Mouse (Mus musculus) hindbrain, embryonic 14.5 days (tissue): ENCODE measurements around the gene Gas2l1. TPM values are rescaled to one million over a fixed set of nuclear protein-coding genes. Genes with fewer than 3 reads are reported as not detected.
"Not testable (repeated sequence)": the region's sequence is repeated elsewhere in the genome, so short reads cannot be mapped to it uniquely, and the experiment has no call there.

ENCODE experiments used
- ATAC-seq: fragments of 200-750 bp; cut with Nextera tagmentation; 2 replicates; pipeline ENCODE4 v1.8.0; 2017; ENCODE audit warnings: moderate number of reproducible peaks, mild to moderate bottlenecking, moderate TSS enrichment, moderate library complexity; ENCODE audit not compliant: low FRiP score
- DNase-seq: peaks from one replicate; pipeline ENCODE4 v3.0.0-alpha.2; 2015; ENCODE audit warnings: low spot score
- H3K27ac ChIP-seq: fragments of 300-500 bp; sonication (generic); 2 replicates; pipeline ENCODE4 v1.5.1; 2014; ENCODE audit warnings: mild to moderate bottlenecking, moderate library complexity
- H3K27me3 ChIP-seq: fragments of 300-500 bp; sonication (generic); 2 replicates; pipeline ENCODE4 v1.6.1; 2014; ENCODE audit warnings: mild to moderate bottlenecking, low read length, mixed read lengths; ENCODE audit not compliant: control insufficient read depth, insufficient read depth
- H3K36me3 ChIP-seq: fragments of 300-500 bp; sonication (generic); replicated peaks from 2 replicates; pipeline ENCODE4 v1.6.1; 2014; ENCODE audit not compliant: control insufficient read depth, insufficient read depth
- H3K4me1 ChIP-seq: fragments of 300-500 bp; sonication (generic); replicated peaks from 2 replicates; pipeline ENCODE4 v1.6.1; 2014; ENCODE audit warnings: antibody characterized with exemption, low read length, mixed read lengths; ENCODE audit not compliant: control insufficient read depth, insufficient read depth
- H3K4me2 ChIP-seq: fragments of 300-500 bp; sonication (generic); replicated peaks from 2 replicates; pipeline ENCODE4 v1.6.1; 2014; ENCODE audit warnings: mild to moderate bottlenecking, moderate library complexity
- H3K4me3 ChIP-seq: fragments of 300-500 bp; sonication (generic); replicated peaks from 2 replicates; pipeline ENCODE4 v1.5.1; 2014; ENCODE audit warnings: mild to moderate bottlenecking, low read length
- H3K9ac ChIP-seq: fragments of 300-500 bp; sonication (generic); 2 replicates; pipeline ENCODE4 v1.6.1; 2014
- H3K9me3 ChIP-seq: fragments of 300-500 bp; sonication (generic); 2 replicates; pipeline ENCODE4 v1.6.1; 2016; ENCODE audit warnings: low read length; ENCODE audit not compliant: control insufficient read depth
- WGBS: fragments of 180-500 bp; shearing (Covaris S2); extraction: QIAGEN DNeasy Blood & Tissue Kit; methylation state at CpG from one replicate; pipeline ENCODE4 v1.1.7; 2014; 5-methylcytosine and 5-hydroxymethylcytosine counted together
- polyA plus RNA-seq: library from polyadenylated mRNA; unstranded; fragments of >200 nt; fragmentation: Nextera tagmentation; extraction: Ambion mirVana; gene quantifications from 2 replicates; pipeline ENCODE4 v1.2.1, GENCODE M21; 2014

Gas2l1 gene
- polyA plus RNA-seq, 1 experiment from 2014 or later, result 24.9 TPM

DNA sequence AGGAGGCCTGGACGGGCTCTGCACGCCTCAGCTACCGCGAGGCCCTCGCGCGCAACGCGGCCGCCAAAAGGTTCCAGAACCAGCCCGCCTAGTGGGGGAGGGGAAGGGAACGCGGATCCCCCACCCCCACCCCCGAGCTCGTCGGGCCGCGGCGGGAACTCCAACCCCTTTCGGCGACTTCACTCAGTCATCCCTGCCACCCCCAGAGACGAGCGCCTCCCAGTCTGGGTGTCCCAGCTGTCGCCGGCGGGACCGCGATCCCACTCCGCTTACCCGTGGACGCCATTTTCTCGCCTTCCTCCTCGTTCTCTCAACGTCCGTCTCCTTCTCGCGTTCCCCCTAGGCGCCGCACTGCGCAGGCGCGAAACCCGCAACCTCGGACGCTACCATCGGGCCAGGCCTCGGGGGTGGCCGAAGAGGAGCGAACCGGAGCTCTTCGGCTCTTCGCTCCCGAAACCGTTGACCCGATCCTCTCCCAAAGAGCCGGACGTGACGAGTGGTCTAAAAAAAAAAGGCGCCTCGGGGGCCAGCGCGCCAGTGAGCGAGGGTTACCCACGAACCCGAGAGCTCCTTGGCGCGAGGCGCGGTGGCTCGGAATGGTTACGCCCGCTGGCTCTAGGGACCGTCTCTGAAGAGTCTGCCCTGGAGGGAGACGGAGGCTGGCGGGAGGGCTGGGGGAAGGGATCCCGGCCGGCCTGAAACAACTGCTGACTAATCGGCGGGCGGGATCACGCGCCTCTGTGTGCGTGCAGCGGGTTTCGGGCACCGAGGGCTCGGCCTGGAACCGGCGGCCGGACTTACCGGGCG lies 33.8 kb upstream of the Gas2l1 start, which contains the start of the genes Rhbdd3 and Ewsr1:
TSS of gene Rhbdd3 (plus strand) at position 191 of the 807 bp plus-strand sequence.
TSS of gene Ewsr1 (minus strand) at position 531 of the 807 bp plus-strand sequence.
- no peaks in the 10 kb centered on the region for H3K27me3 ChIP-seq
- peaks cover 35% of the 10 kb centered on the region for H3K4me1 ChIP-seq
- ATAC-seq (peak; percentile 91), DNase-seq (peak; percentile 98)
- peaks cover 20% of the 10 kb centered on the region for H3K36me3 ChIP-seq
- peak within 1 kb of the TSS; percentile 99 for H3K4me3 ChIP-seq
- under 1% methylated on average over 86 of the region's 92 CpGs for whole genome bisulfite sequencing
- peak within 1 kb of the TSS; percentile 98 for H3K9ac ChIP-seq
- peak within 1 kb of the TSS; percentile 87 for H3K4me2 ChIP-seq
- peak within 1 kb of the TSS; percentile 99 for H3K27ac ChIP-seq
- no peaks in the 10 kb centered on the region for H3K9me3 ChIP-seq

DNA sequence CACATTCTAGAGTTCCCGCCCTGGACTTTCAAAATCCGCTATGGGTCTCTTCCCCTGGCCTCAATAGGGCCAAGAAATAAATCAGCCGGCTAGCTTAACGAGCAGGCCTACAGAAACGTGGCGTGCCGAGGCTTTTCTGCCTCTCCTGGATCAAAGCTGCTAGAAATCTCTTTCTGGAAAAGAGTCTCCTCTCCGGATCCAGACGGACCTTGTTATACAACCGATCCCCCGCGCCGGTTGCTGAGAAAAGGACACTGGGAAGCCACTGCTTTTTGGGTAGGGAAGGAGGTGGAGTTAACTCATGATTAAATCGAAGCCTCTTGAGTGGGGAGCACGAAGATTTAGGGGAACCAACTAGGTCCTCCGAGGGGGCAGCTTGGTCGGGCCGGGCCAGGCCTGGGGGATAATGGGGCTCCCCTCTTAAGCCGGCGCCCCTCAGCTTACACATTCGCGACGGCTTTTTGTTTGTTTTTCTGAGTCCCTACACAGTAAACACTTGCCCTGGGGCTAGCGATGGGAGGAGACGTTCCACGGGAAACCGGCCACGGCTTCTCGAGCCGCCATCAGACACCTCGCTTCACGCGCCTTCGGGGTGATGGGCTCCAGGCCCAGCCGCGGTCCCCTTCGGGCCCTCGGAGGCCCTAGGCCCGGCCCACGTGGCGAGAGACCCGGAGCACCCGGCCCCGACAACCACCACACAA lies 33.1 kb upstream of the Gas2l1 start:
- peak overlapping the region; percentile 99 for H3K4me3 ChIP-seq
- peak overlapping the region; percentile 99 for H3K27ac ChIP-seq
- H3K36me3 ChIP-seq, result peaks cover 16% of the 10 kb centered on the region
- H3K4me1 ChIP-seq, result peaks cover 35% of the 10 kb centered on the region
- no peaks in the 10 kb centered on the region for H3K9me3 ChIP-seq
- under 1% methylated on average over 44 of the region's 44 CpGs for WGBS
- DNase-seq (peak; percentile 41), ATAC-seq (no peak)
- H3K27me3 ChIP-seq, result no peaks in the 10 kb centered on the region
- H3K4me2 ChIP-seq, result peak overlapping the region; percentile 87
- peak overlapping the region; percentile 98 for H3K9ac ChIP-seq

DNA sequence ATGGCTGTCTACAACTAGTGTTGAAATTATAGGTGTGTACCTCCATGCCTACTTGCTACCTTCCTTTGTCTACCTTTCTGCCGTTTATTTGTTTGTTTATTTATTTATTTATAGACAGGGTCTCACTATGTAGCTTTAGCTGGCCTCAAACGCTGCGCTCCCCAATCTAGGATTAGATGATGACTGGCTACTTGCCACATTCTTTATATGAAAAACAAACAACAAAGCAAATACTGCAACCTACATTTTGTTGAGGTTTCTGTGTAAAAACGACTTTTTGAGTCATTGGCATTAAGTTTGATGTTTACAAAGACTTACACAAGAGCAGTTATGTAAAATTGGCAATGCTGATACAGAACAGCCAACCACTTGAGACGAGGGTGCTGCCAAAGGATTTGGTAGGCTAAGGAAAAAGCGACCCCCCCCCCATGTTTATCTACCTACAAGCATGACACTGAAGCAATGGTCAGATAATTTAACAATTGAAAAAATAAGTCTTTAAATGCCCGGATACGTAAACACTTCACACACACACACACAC lies 31.4 kb upstream of the Gas2l1 start:
- Histone ChIP-seq H3K27me3 (no peaks in the 10 kb centered on the region), H3K4me3 (peak overlapping the region; percentile 99), H3K27ac (no peak overlapping the region), H3K4me1 (peaks cover 34% of the 10 kb centered on the region), H3K9ac (no peak overlapping the region), H3K9me3 (no peaks in the 10 kb centered on the region), H3K36me3 (peaks cover 20% of the 10 kb centered on the region), H3K4me2 (peak overlapping the region; percentile 87)
- DNase-seq (no peak), ATAC-seq (no peak)
- WGBS, result 76% methylated on average over 8 of the region's 8 CpGs

DNA sequence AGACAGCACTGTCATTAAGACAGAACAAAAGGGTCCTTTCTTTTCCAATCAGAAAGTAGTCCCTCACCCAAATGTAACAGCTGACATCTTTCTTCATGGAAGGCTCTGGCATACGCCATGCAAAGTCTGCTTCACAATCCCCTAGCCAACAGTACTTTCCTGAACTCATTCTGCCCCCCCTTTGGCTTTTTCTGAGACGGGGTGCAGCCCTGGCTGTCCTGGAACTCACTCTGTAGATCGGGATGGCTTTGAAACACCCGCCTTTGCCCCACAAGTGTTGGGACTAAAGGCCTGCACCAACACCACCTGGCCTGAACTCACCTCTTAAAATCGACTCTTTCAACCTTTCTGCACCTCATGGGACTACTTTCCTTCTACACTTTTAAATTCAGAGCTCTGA lies 30.8 kb upstream of the Gas2l1 start:
- 78% methylated on average over 5 of the region's 5 CpGs for WGBS
- H3K36me3 ChIP-seq, result peaks cover 27% of the 10 kb centered on the region
- no peak for ATAC-seq
- no peaks in the 10 kb centered on the region for H3K27me3 ChIP-seq
- no peak overlapping the region for H3K9ac ChIP-seq
- H3K4me2 ChIP-seq, result 0 out of 2 replicates have a peak overlapping the region, but pooled peaks have one; percentile 87
- H3K9me3 ChIP-seq, result no peaks in the 10 kb centered on the region
- H3K4me1 ChIP-seq, result peaks cover 27% of the 10 kb centered on the region
- H3K27ac ChIP-seq, result no peak overlapping the region
- no peak for DNase-seq
- no peak overlapping the region for H3K4me3 ChIP-seq

DNA sequence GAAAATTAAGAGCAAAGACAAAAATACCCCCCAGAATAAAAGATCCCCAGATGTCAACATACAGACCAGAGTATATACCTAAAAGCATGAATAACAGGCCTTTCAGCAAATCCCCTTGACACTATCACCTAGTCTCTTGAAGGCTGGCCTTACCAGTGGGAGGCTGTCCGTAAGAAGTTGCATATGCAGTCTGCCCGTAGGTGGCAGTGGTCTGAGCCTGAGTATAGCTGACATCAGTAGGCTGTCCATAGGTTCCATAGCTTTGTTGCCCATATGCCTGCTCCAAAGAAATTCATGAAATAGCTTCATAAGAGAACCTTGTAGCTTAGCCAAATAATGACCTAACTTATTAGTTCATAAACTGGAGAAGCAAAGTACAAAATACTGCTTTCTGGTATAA lies 26.6 kb upstream of the Gas2l1 start:
- no peak for DNase-seq
- peaks cover 66% of the 10 kb centered on the region for H3K36me3 ChIP-seq

DNA sequence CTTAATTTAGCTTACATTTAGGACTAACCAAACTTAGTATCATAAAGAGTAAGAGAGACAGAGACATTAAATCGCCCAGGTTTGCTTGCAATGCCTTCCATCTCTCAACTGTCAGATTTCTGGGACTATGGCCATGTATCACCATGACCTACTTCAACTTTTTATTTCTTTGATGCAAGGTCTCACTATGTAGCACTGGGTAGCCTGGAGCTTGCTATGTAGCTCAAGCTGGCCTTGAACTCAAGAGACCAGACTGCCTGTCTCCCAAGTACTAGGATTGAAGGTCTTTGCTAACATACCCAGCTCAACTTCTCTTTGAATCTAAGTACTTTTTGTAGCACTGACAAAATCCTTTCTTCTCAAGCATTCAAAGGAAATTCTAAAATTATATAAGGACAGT lies 24.0 kb upstream of the Gas2l1 start:
- ATAC-seq (no peak), DNase-seq (no peak)
- no peaks in the 10 kb centered on the region for H3K27me3 ChIP-seq
- no peak overlapping the region for H3K4me3 ChIP-seq
- H3K4me1 ChIP-seq, result no peaks in the 10 kb centered on the region; the same call in 1 of the 2 replicates
- H3K4me2 ChIP-seq, result no peak overlapping the region
- no peak overlapping the region for H3K9ac ChIP-seq
- 95% methylated on average over 1 of the region's 1 CpGs for WGBS
- H3K27ac ChIP-seq, result no peak overlapping the region
- H3K36me3 ChIP-seq, result peaks cover 92% of the 10 kb centered on the region
- H3K9me3 ChIP-seq, result no peaks in the 10 kb centered on the region

More for the DNA sequence above, 26.6 kb upstream of the Gas2l1 start:
- Histone ChIP-seq H3K4me3 (no peak overlapping the region), H3K9ac (no peak overlapping the region), H3K4me1 (peaks cover 10% of the 10 kb centered on the region), H3K9me3 (no peaks in the 10 kb centered on the region), H3K4me2 (no peak overlapping the region), H3K27ac (no peak overlapping the region), H3K27me3 (no peaks in the 10 kb centered on the region)
- 37% methylated on average over 2 of the region's 2 CpGs for WGBS
- no peak for ATAC-seq

DNA sequence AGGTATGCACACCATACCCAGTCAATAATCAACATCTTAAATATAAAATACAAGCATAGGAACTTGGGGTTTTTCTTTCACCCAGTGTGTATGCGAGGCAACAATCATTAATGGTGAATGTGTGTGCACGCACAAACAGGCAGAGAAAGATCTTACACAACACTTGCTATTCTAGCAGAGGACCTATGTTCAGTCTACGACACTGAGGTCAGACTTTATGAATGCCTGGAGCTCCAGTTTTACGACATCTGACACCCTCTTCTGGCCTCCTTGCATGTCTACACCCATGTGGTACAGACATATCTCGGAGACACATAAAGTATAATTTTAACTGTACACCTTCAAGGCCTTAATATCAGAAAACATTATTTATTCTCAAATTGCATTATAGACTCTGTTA lies 11.7 kb upstream of the Gas2l1 start:
- DNase-seq, H3K27me3 ChIP-seq, H3K4me2 ChIP-seq, H3K27ac ChIP-seq, H3K9me3 ChIP-seq, H3K4me3 ChIP-seq, H3K9ac ChIP-seq, ATAC-seq, H3K4me1 ChIP-seq: not testable (repeated sequence)
- H3K36me3 ChIP-seq, result peaks cover 83% of the 10 kb centered on the region
- 93% methylated on average over 4 of the region's 5 CpGs for WGBS

DNA sequence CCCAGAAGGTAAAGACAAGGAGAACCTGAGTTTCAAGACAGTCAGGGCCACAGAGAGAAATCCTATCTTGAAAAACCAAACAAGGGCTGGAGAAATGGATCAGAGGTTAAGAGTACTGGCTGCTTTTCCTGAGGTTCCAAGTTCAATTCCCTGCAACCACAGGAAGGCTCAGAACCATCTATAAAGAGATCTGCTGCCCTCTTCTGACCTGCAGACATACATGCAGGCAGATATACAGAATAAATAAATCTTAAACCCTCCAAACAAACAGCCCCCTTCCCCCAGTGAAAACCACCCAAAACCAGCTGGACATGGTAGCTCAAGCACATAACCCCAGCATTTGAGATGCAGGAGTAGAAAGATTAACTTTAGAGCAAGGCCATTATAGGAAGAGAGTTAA lies 10.6 kb upstream of the Gas2l1 start:
- no peak overlapping the region for H3K27ac ChIP-seq
- peaks cover 87% of the 10 kb centered on the region for H3K36me3 ChIP-seq
- H3K9ac ChIP-seq, result no peak overlapping the region
- no peak overlapping the region for H3K4me3 ChIP-seq
- no peaks in the 10 kb centered on the region for H3K4me1 ChIP-seq
- no peaks in the 10 kb centered on the region for H3K9me3 ChIP-seq
- DNase-seq (no peak), ATAC-seq (no peak)
- no peak overlapping the region for H3K4me2 ChIP-seq
- H3K27me3 ChIP-seq, result no peaks in the 10 kb centered on the region

DNA sequence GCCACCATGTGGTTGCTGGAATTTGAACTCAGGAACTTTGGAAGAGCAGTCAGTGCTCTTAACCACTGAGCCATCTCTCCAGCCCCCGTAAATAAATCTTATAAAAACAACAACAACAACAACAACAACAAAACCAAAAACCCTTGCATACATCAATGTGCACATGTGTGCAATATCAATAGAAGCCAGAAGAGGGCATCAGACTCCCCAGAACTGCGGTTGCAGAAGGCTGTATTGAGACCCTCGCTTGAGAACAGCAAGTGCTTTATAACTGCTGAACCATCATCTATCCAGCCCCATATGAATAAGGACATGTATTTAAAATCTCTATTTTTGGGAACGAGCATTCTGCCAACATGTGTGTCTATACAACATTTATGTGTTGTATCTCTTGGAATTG lies 9.8 kb upstream of the Gas2l1 start:
- H3K9ac ChIP-seq, result no peak overlapping the region
- DNase-seq (no peak), ATAC-seq (0 out of 2 replicates have a peak, but pooled peaks have one; percentile 43)
- H3K4me3 ChIP-seq, result no peak overlapping the region
- 69% methylated on average over 4 of the region's 4 CpGs for WGBS
- no peak overlapping the region for H3K4me2 ChIP-seq
- peaks cover 87% of the 10 kb centered on the region for H3K36me3 ChIP-seq
- no peaks in the 10 kb centered on the region for H3K27me3 ChIP-seq
- H3K27ac ChIP-seq, result no peak overlapping the region
- no peaks in the 10 kb centered on the region for H3K4me1 ChIP-seq
- no peaks in the 10 kb centered on the region for H3K9me3 ChIP-seq
